Mouse (Mus musculus): ENCODE measurements around the gene Ebf1. TPM values are rescaled to one million over a fixed set of nuclear protein-coding genes. Genes with fewer than 3 reads are reported as not detected.

The Ebf1 gene
- total and polyA plus RNA-seq, 3 experiments: 0.04 TPM; not detected in 2

- no peaks in the 10 kb centered on the region for H3K36me3 ChIP-seq (ENCODE audit: control insufficient read depth in 1 of 2, insufficient read depth in 2 of 2, low read length in 2 of 2)
- no peak for DNase-seq (ENCODE audit: low read depth, low spot score)
- TF ChIP-seq ZKSCAN1 (IDR thresholded peaks at IDR 0.05; ENCODE audit: low read depth, low read length): no peak
- no peaks in the 10 kb centered on the region for H3K79me2 ChIP-seq (ENCODE audit: control insufficient read depth, insufficient read depth, low read length, poor library complexity)
- no peaks in the 10 kb centered on the region for H3K9me3 ChIP-seq (replicated peaks; ENCODE audit: insufficient read depth, low read length)
- no peak overlapping the region for H3K9ac ChIP-seq (ENCODE audit: control insufficient read depth, low read depth, low read length, poor library complexity, severe bottlenecking)
- H3K27ac ChIP-seq (ENCODE audit: control insufficient read depth, low read depth, low read length): no peak overlapping the region
- no peaks in the 10 kb centered on the region for H3K4me1 ChIP-seq (ENCODE audit: control insufficient read depth in 1 of 2, insufficient read depth in 2 of 2, low read length in 2 of 2)
- H3K4me3 ChIP-seq (ENCODE audit: control insufficient read depth in 1 of 2, insufficient read depth in 1 of 2, low read depth in 2 of 2, low read length in 2 of 2): no peak overlapping the region
- no peaks in the 10 kb centered on the region; a peak in 1 of 4 replicates for H3K27me3 ChIP-seq (ENCODE audit: control insufficient read depth in 1 of 2, insufficient read depth in 2 of 2, low read length in 2 of 2)
These were observed 129.6 kb downstream of the Ebf1 start for GRCm38 (mm10) chr11:44746731-44747130.

GRCm38 (mm10) chr11:44749309-44749708 is 132.2 kb downstream of the Ebf1 start:
- Histone ChIP-seq H3K36me3 (ENCODE audit: control insufficient read depth in 1 of 2, insufficient read depth in 2 of 2, low read length in 2 of 2) (no peaks in the 10 kb centered on the region), H3K9me3 (replicated peaks; ENCODE audit: insufficient read depth, low read length) (no peaks in the 10 kb centered on the region), H3K4me1 (ENCODE audit: control insufficient read depth in 1 of 2, insufficient read depth in 2 of 2, low read length in 2 of 2) (no peaks in the 10 kb centered on the region), H3K79me2 (ENCODE audit: control insufficient read depth, insufficient read depth, low read length, poor library complexity) (no peaks in the 10 kb centered on the region), H3K4me3 (ENCODE audit: control insufficient read depth in 1 of 2, insufficient read depth in 1 of 2, low read depth in 2 of 2, low read length in 2 of 2) (no peak overlapping the region), H3K9ac (ENCODE audit: control insufficient read depth, low read depth, low read length, poor library complexity, severe bottlenecking) (no peak overlapping the region), H3K27ac (ENCODE audit: control insufficient read depth, low read depth, low read length) (no peak overlapping the region), H3K27me3 (ENCODE audit: control insufficient read depth in 1 of 2, insufficient read depth in 2 of 2, low read length in 2 of 2) (no peaks in the 10 kb centered on the region; a peak in 1 of 4 replicates)
- no peak for DNase-seq (ENCODE audit: low read depth, low spot score)
- no peak for TF ChIP-seq TAL1 (IDR thresholded peaks at IDR 0.05; ENCODE audit: low read length)
- TF ChIP-seq ZC3H11A (IDR thresholded peaks at IDR 0.05; ENCODE audit: low read depth, low read length): no peak
- no peak for TF ChIP-seq GATA1 (IDR thresholded peaks at IDR 0.05; ENCODE audit: low read depth, low read length)
- TF ChIP-seq MXI1 (IDR thresholded peaks at IDR 0.05; ENCODE audit: low read depth, low read length): no peak
- TF ChIP-seq MEF2A (IDR thresholded peaks at IDR 0.05; ENCODE audit: extremely low read depth, insufficient replicate concordance, low read depth, low read length, poor library complexity, severe bottlenecking): no peak
- TF ChIP-seq POLR2AphosphoS5 (IDR thresholded peaks at IDR 0.05; ENCODE audit: borderline replicate concordance, low read depth, low read length): no peak
- no peak for TF ChIP-seq ZMIZ1 (IDR thresholded peaks at IDR 0.05; ENCODE audit: low read depth, low read length)
- TF ChIP-seq ZNF384 (IDR thresholded peaks at IDR 0.05; ENCODE audit: low read depth, low read length): no peak
- no peak for TF ChIP-seq ELF1 (IDR thresholded peaks at IDR 0.05; ENCODE audit: low read depth, low read length)
- TF ChIP-seq JUND (IDR thresholded peaks at IDR 0.05; ENCODE audit: low read depth, low read length): no peak
- TF ChIP-seq MYB (IDR thresholded peaks at IDR 0.05; ENCODE audit: low read depth, low read length): no peak

GRCm38 (mm10) chr11:44754336-44754735 is 137.2 kb downstream of the Ebf1 start:
- Histone ChIP-seq H3K4me3 (ENCODE audit: control insufficient read depth in 1 of 2, insufficient read depth in 1 of 2, low read depth in 2 of 2, low read length in 2 of 2) (no peak overlapping the region), H3K27ac (ENCODE audit: control insufficient read depth, low read depth, low read length) (no peak overlapping the region), H3K79me2 (ENCODE audit: control insufficient read depth, insufficient read depth, low read length, poor library complexity) (no peaks in the 10 kb centered on the region), H3K36me3 (ENCODE audit: control insufficient read depth in 1 of 2, insufficient read depth in 2 of 2, low read length in 2 of 2) (no peaks in the 10 kb centered on the region), H3K4me1 (ENCODE audit: control insufficient read depth in 1 of 2, insufficient read depth in 2 of 2, low read length in 2 of 2) (no peaks in the 10 kb centered on the region), H3K27me3 (ENCODE audit: control insufficient read depth in 1 of 2, insufficient read depth in 2 of 2, low read length in 2 of 2) (no peaks in the 10 kb centered on the region), H3K9me3 (replicated peaks; ENCODE audit: insufficient read depth, low read length) (no peaks in the 10 kb centered on the region), H3K9ac (ENCODE audit: control insufficient read depth, low read depth, low read length, poor library complexity, severe bottlenecking) (no peak overlapping the region)
- no peak for TF ChIP-seq CTCF (IDR thresholded peaks at IDR 0.05 in 2 of 3, conservative IDR thresholded peaks at IDR 0.05 in 1 of 3; ENCODE audit: control insufficient read depth in 1 of 3, insufficient read depth in 1 of 3, low read depth in 2 of 3, low read length in 3 of 3, poor library complexity in 1 of 3, severe bottlenecking in 1 of 3)
- no peak for TF ChIP-seq USF2 (IDR thresholded peaks at IDR 0.05; ENCODE audit: borderline replicate concordance in 1 of 2, insufficient read depth in 1 of 2, low read depth in 1 of 2, low read length in 2 of 2)
- no peak for TF ChIP-seq NRF1 (IDR thresholded peaks at IDR 0.05; ENCODE audit: insufficient read depth, low read depth, low read length, poor library complexity, severe bottlenecking)
- no peak for TF ChIP-seq RCOR1 (IDR thresholded peaks at IDR 0.05; ENCODE audit: low read depth, low read length)
- no peak for DNase-seq (ENCODE audit: low read depth, low spot score)

All from MEL (cell line).